19 mouse cellular contexts compared by ENCODE assay signal in the genomic region with DNA sequence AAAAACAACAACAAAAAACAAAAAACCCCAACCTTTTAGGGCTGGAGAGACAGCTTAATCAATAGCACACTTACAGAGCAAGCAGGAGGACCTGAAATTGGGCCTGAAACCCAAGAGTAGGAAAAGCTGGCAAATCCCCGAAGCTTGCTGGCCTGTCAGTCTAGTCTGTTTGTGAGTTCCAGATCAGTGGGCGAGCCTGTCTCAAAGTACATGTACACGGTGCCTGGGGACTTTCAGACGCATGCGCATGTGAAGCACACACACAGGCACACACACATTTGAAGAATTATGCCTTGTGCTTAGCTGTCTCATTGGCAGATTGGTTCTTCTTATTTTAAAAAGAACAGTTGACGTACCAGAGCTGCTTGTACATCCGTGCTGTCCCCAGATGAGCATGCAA. TPM values are rescaled to one million over a fixed set of nuclear protein-coding genes. Genes with fewer than 3 reads are reported as not detected.
A peak's percentile ranks its signal among the peaks of the same experiment; 100 is the strongest.
DNase-seq lines count a peak whose midpoint lies in the region.
"Had no signal": no experiment of that assay in that cellular context is flagged by ENCODE, and none has a peak within 500 bp of the region (broad histone marks: within the 10 kb centered on the region; RNA-seq: fewer than 3 reads in every experiment).

No protein-coding gene starts in this region.

- DNase-seq in left cerebral cortex, postnatal 14 days (ENCODE audit: low spot score in 2 of 2), result peak; percentile 22 to 50
- no peak for DNase-seq in left cerebral cortex, adult 9 months (ENCODE audit: low spot score in 2 of 2)
- peak; percentile 28 for DNase-seq in gonadal fat pad, adult 2 months (ENCODE audit: low read depth)
- peak; percentile 57 for DNase-seq in kidney, postnatal 14 days
- DNase-seq in layer of hippocampus, postnatal 36 days, result peak; percentile 55 to 59
- no peak for DNase-seq in ovary, postnatal 36 days (ENCODE audit: low spot score)
- DNase-seq in ovary, postnatal 14 days (ENCODE audit: low spot score), result no peak
- DNase-seq: adrenal gland, adult 8-10 months; cerebellum, adult 11 months; heart, adult 11 months; heart, postnatal 14 days; lung, adult 2 months; midbrain, embryonic 14.5 days; right cerebral cortex, postnatal 25 days; thymus, adult 2 months had no signal

- intact Hi-C loops in left cerebral cortex, postnatal 14 days (cut with DNase I), result no loop called here

RNA-seq across cellular contexts. Expression of a gene that starts 25.3 kb away (rescaled TPM):
- total RNA-seq in left cerebral cortex, postnatal 14 days (2021), result 10 to 100 TPM; 25.8 to 26.4 TPM
- polyA plus RNA-seq in gonadal fat pad, adult 2 months (2012; rRNA removed), result 0.39 and 0.43 TPM in 2 replicates
- total RNA-seq in layer of hippocampus, postnatal 36 days (2021), result 10 to 100 TPM; 43.0 to 47.4 TPM
- total RNA-seq: gastrocnemius, adult 8-10 months had no signal
- polyA plus RNA-seq: C2C12; inflammation-experienced regulatory T-cells, adult 6 months; spleen, adult 2 months had no signal

Comparison
In these comparisons a context has a peak if more than half of its experiments do, and no peak if none do; other contexts are left out.
1. DNase-seq: peak in left cerebral cortex, postnatal 14 days (2 of 2), gonadal fat pad, adult 2 months (single experiment), kidney, postnatal 14 days (single experiment) and layer of hippocampus, postnatal 36 days (2 of 2); none in left cerebral cortex, adult 9 months (0 of 2), ovary, postnatal 36 days (single experiment) and ovary, postnatal 14 days (single experiment).